Mouse (Mus musculus) bone marrow macrophage, adult 2 months (primary cell): ENCODE results near the gene Kalrn.

Source experiments
- CTCF ChIP-seq: IDR thresholded peaks from 2 replicates; pipeline ENCODE4 v1.5.1; 2012; ENCODE audit warnings: low read depth, mild to moderate bottlenecking, low read length, moderate library complexity
- POLR2A ChIP-seq: IDR thresholded peaks from 2 replicates; pipeline ENCODE4 v1.6.1; 2012; ENCODE audit warnings: mild to moderate bottlenecking, low read depth, low read length, borderline replicate concordance

DNA sequence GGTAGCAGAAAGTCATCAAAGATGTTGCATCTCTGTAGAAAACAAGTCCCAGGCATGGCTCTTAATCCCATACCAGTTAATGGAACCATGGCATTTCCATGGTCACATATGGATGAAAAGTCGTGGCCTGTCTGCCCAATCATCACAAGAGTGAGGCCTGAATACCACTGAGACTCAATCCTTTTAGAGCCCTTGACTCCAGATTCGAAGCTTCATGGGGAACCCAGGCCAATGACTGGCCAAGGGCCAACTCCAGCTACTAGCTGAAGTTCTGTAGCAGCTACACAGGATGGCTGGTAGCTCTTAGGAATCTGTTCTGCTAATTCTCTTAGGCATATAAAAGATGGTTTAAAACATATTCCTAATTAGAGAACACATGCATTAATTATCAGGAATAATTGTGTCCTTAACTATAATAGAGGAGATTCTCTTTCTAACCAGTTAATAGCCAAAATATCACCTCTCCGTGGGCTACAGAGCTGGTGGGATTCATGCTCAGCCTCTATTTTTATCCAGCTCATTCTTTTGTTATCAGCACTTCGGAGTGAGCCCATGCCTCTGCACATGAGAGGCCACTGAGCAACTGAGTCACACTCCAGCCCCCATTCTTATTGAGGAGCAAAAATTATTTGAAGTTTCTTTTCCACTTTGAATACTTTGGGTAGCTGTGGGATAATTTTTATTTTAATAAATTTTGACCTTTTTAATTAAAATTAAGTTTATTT lies 252.1 kb downstream of the Kalrn start:
- TF ChIP-seq POLR2A: no peak
- no peak for TF ChIP-seq CTCF
